Mouse (Mus musculus) bone marrow macrophage, adult 2 months (primary cell): ENCODE results near the gene Idh3b. TPM values are rescaled to one million over a fixed set of nuclear protein-coding genes. Genes with fewer than 3 reads are reported as not detected.
A peak's percentile ranks its signal among the peaks of the same experiment; 100 is the strongest.

ENCODE experiments used
- H3K27ac ChIP-seq: 2 replicates; pipeline ENCODE4 v1.5.1; 2012; ENCODE audit warnings: low read depth, low read length; ENCODE audit not compliant: insufficient read depth
- H3K4me1 ChIP-seq: 2 replicates; pipeline ENCODE4 v1.6.1; 2012; ENCODE audit warnings: low read length; ENCODE audit not compliant: control insufficient read depth, insufficient read depth
- H3K4me3 ChIP-seq: 2 replicates; pipeline ENCODE4 v1.5.1; 2012; ENCODE audit warnings: mild to moderate bottlenecking, low read length, moderate library complexity; ENCODE audit not compliant: insufficient read depth
- CTCF ChIP-seq: IDR thresholded peaks from 2 replicates; pipeline ENCODE4 v1.5.1; 2012; ENCODE audit warnings: low read depth, mild to moderate bottlenecking, low read length, moderate library complexity
- POLR2A ChIP-seq: IDR thresholded peaks from 2 replicates; pipeline ENCODE4 v1.6.1; 2012; ENCODE audit warnings: mild to moderate bottlenecking, low read depth, low read length, borderline replicate concordance
- polyA plus RNA-seq: library from polyadenylated mRNA; stranded (reverse); fragments of >200 nt; gene quantifications from 2 replicates; pipeline ENCODE4 v1.2.4, GENCODE M21; 2012; ENCODE audit not compliant: missing spikeins, insufficient read depth, insufficient read length

The Idh3b gene
- polyA plus RNA-seq, result 162 and 179 TPM in 2 replicates

GRCm38 (mm10) chr2:130283854-130284654, at the start of gene Idh3b:
Gene Idh3b (minus strand): TSS chr2:130284547.
- peak within 1 kb of the TSS; percentile 47 for H3K27ac ChIP-seq
- TF ChIP-seq POLR2A (0 out of 2 replicates have a peak, but pooled peaks have one; percentile 43), CTCF (no peak)
- H3K4me3 ChIP-seq, result peak within 1 kb of the TSS; percentile 75
- peaks cover 24% of the 10 kb centered on the region for H3K4me1 ChIP-seq

GRCm38 (mm10) chr2:130329502-130329901, 45.2 kb upstream of the Idh3b start:
- Histone ChIP-seq H3K4me1 (no peaks in the 10 kb centered on the region), H3K27ac (no peak overlapping the region), H3K4me3 (no peak overlapping the region)
- TF ChIP-seq POLR2A (no peak), CTCF (no peak)

GRCm38 (mm10) chr2:130327057-130327456, 42.7 kb upstream of the Idh3b start:
- Histone ChIP-seq H3K4me3 (no peak overlapping the region), H3K27ac (no peak overlapping the region), H3K4me1 (no peaks in the 10 kb centered on the region)
- TF ChIP-seq CTCF (no peak), POLR2A (no peak)

GRCm38 (mm10) chr2:130303014-130303413, 18.7 kb upstream of the Idh3b start:
- no peak overlapping the region for H3K4me3 ChIP-seq
- TF ChIP-seq POLR2A (no peak), CTCF (no peak)
- H3K4me1 ChIP-seq, result no peaks in the 10 kb centered on the region
- H3K27ac ChIP-seq, result no peak overlapping the region

- Histone ChIP-seq H3K4me1 (no peaks in the 10 kb centered on the region), H3K4me3 (no peak overlapping the region)
- TF ChIP-seq POLR2A (no peak), CTCF (no peak)
Observed at GRCm38 (mm10) chr2:130297580-130297979, 13.2 kb upstream of the Idh3b start.

GRCm38 (mm10) chr2:130296134-130296745, 11.9 kb upstream of the Idh3b start:
- no peak overlapping the region for H3K27ac ChIP-seq

More at GRCm38 (mm10) chr2:130297580-130297979, 13.2 kb upstream of the Idh3b start:
- H3K27ac ChIP-seq, result no peak overlapping the region

GRCm38 (mm10) chr2:130295331-130296133, 11.2 kb upstream of the Idh3b start:
- Histone ChIP-seq H3K4me1 (peaks cover 3% of the 10 kb centered on the region; the same call in 1 of the 2 replicates), H3K27ac (no peak overlapping the region), H3K4me3 (peak overlapping the region; percentile 24; the same call in 1 of the 2 replicates)
- TF ChIP-seq CTCF (no peak), POLR2A (no peak)

More at GRCm38 (mm10) chr2:130296134-130296745, 11.9 kb upstream of the Idh3b start:
- Histone ChIP-seq H3K4me3 (no peak overlapping the region), H3K4me1 (peaks cover under 1% of the 10 kb centered on the region; the same call in 1 of the 2 replicates)
- TF ChIP-seq CTCF (no peak), POLR2A (no peak)

GRCm38 (mm10) chr2:130294936-130295277, 10.6 kb upstream of the Idh3b start, which contains the start of gene Ebf4:
Gene Ebf4 (plus strand): TSS chr2:130295169.
- TF ChIP-seq CTCF (no peak), POLR2A (no peak)
- Histone ChIP-seq H3K4me1 (peaks cover 3% of the 10 kb centered on the region; the same call in 1 of the 2 replicates), H3K27ac (no peak within 1 kb of the TSS), H3K4me3 (peak within 1 kb of the TSS; percentile 24; the same call in 1 of the 2 replicates)

- Histone ChIP-seq H3K4me1 (peaks cover 3% of the 10 kb centered on the region; the same call in 1 of the 2 replicates), H3K4me3 (no peak overlapping the region), H3K27ac (no peak overlapping the region)
- no peak for TF ChIP-seq POLR2A
- no peak for TF ChIP-seq CTCF
Observed at GRCm38 (mm10) chr2:130294218-130294935, 10.0 kb upstream of the Idh3b start.
